Mouse (Mus musculus): Measurements from ENCODE around the gene Snx33. TPM values are rescaled to one million over a fixed set of nuclear protein-coding genes. Genes with fewer than 3 reads are reported as not detected.
"Not testable (repeated sequence)": the region's sequence is repeated elsewhere in the genome, so short reads cannot be mapped to it uniquely, and the experiment has no call there.

The Snx33 gene
- polyA plus RNA-seq, 2 experiments, result 0.66 to 0.74 TPM

DNA sequence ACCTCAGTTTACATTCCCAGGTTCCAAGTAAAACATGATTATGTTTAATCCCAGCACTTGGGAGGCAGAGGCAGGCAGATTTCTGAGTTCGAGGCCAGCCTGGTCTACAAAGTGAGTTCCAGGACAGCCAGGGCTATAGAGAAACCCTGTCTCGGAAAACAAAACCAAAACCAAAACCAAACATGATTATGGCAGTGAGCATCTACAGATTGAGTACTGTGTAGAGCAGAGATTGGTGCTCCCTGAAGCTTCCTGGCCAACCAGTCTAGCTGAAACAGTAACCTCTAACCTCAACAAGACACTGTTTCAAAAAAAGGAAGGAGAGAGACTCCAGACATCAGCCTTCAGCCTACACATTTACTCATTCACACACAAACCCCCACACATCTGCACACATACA, 30.5 kb upstream of the Snx33 start:
- no peaks in the 10 kb centered on the region for H3K4me1 ChIP-seq (replicated peaks; ENCODE audit: control insufficient read depth in 2 of 2, insufficient read depth in 2 of 2, low read length in 1 of 2)
- H3K9ac ChIP-seq (replicated peaks), result no peak overlapping the region
- ATAC-seq (ENCODE audit: insufficient read depth) (no peak), DNase-seq (ENCODE audit: low read depth in 3 of 3, low spot score in 3 of 3) (no peak)
- no peak for TF ChIP-seq EP300 (IDR thresholded peaks at IDR 0.05; ENCODE audit: low read depth)
- no peak for TF ChIP-seq CTCF (IDR thresholded peaks at IDR 0.05; ENCODE audit: low read depth)
- no peaks in the 10 kb centered on the region for H3K27me3 ChIP-seq (ENCODE audit: control insufficient read depth, insufficient read depth, low read length)
- no peaks in the 10 kb centered on the region for H3K36me3 ChIP-seq (replicated peaks; ENCODE audit: control insufficient read depth, insufficient read depth, low read depth)
- H3K27ac ChIP-seq, result no peak overlapping the region
- WGBS (ENCODE audit: insufficient replicate concordance), result 68% methylated on average over 2 of the region's 2 CpGs
- H3K4me2 ChIP-seq (ENCODE audit: low read depth), result no peak overlapping the region
- no peak overlapping the region for H3K4me3 ChIP-seq (ENCODE audit: insufficient read depth in 1 of 2, low read depth in 2 of 2, low read length in 2 of 2)
- H3K9me3 ChIP-seq (ENCODE audit: control insufficient read depth, low read length), result no peaks in the 10 kb centered on the region

DNA sequence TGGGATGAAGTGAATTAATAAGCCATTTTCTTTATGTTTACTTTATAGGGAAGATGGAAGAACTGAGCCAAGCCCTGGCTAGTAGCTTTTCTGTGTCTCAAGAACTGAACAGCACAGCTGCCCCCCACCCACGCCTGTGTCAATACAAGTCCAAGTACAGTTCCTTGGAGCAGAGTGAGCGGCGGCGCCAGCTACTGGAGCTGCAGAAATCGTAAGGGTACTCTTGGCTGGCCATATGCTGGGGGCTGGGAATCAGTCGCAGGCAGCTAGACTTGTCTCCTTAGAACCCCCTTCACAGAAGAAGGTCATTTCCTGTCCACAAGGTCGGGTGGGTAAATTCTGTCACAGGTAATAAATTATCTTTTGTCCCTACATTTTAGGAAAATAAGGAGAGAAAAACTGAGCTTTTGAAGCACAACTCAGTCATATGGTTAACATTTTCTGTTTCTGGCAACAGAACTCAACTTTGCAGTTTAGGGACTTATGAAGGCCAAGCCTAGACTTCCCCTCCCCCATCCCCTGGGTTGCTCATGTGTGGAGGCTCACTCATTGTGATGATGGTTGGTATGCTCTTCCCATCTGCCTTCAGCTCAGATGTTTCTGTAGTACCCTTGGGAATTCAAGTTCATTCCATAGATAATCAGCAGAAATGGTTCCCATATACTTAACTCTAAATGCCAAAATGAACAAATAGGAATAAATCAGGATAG, 28.9 kb upstream of the Snx33 start:
- ATAC-seq (ENCODE audit: insufficient read depth) (no peak), DNase-seq (ENCODE audit: low read depth in 3 of 3, low spot score in 3 of 3) (no peak)
- Histone ChIP-seq H3K36me3 (replicated peaks; ENCODE audit: control insufficient read depth, insufficient read depth, low read depth) (no peaks in the 10 kb centered on the region), H3K4me3 (ENCODE audit: insufficient read depth in 1 of 2, low read depth in 2 of 2, low read length in 2 of 2) (no peak overlapping the region), H3K27ac (no peak overlapping the region), H3K9me3 (ENCODE audit: control insufficient read depth, low read length) (no peaks in the 10 kb centered on the region), H3K27me3 (ENCODE audit: control insufficient read depth, insufficient read depth, low read length) (no peaks in the 10 kb centered on the region), H3K4me1 (replicated peaks; ENCODE audit: control insufficient read depth in 2 of 2, insufficient read depth in 2 of 2, low read length in 1 of 2) (peaks cover 0 to 1% of the 10 kb centered on the region in 2 experiments; a peak in 1 of 4 replicates), H3K4me2 (ENCODE audit: low read depth) (no peak overlapping the region), H3K9ac (replicated peaks) (no peak overlapping the region)
- WGBS (ENCODE audit: insufficient replicate concordance), result 63% methylated on average over 7 of the region's 7 CpGs
- TF ChIP-seq EP300 (IDR thresholded peaks at IDR 0.05; ENCODE audit: low read depth) (no peak), CTCF (IDR thresholded peaks at IDR 0.05; ENCODE audit: low read depth) (no peak)

DNA sequence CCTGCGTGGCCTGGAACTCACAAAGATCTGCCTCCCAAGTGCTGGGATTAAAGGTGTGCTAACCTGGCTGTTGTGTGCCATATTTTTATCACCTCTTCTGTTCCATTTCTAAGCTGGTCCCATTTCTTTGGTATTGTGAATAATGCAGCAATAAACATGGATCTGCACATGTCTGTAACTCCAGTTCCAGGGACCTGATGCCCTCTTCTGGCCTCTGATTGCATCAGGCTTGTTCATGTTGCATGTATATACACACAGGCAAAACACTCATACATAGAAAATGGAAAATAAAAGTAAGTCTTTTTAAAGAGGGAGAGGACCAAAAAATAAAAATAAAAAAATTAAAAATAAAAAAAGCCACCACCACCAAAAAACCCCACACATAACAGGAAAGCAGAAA, 25.4 kb upstream of the Snx33 start:
- no peak for DNase-seq (ENCODE audit: low read depth in 3 of 3, low spot score in 3 of 3)
- Histone ChIP-seq H3K4me2 (ENCODE audit: low read depth) (no peak overlapping the region), H3K36me3 (replicated peaks; ENCODE audit: control insufficient read depth, insufficient read depth, low read depth) (no peaks in the 10 kb centered on the region), H3K27ac (no peak overlapping the region), H3K4me3 (ENCODE audit: insufficient read depth in 1 of 2, low read depth in 2 of 2, low read length in 2 of 2) (no peak overlapping the region), H3K4me1 (replicated peaks; ENCODE audit: control insufficient read depth in 2 of 2, insufficient read depth in 2 of 2, low read length in 1 of 2) (peaks cover 8 to 11% of the 10 kb centered on the region in 2 experiments), H3K27me3 (ENCODE audit: control insufficient read depth, insufficient read depth, low read length) (no peaks in the 10 kb centered on the region), H3K9me3 (ENCODE audit: control insufficient read depth, low read length) (no peaks in the 10 kb centered on the region), H3K9ac (replicated peaks) (no peak overlapping the region)
- ATAC-seq (ENCODE audit: insufficient read depth), result no peak
- no peak for TF ChIP-seq EP300 (IDR thresholded peaks at IDR 0.05; ENCODE audit: low read depth)
- TF ChIP-seq CTCF (IDR thresholded peaks at IDR 0.05; ENCODE audit: low read depth), result no peak
- WGBS (ENCODE audit: insufficient replicate concordance), result 69% methylated on average over 1 of the region's 1 CpGs

DNA sequence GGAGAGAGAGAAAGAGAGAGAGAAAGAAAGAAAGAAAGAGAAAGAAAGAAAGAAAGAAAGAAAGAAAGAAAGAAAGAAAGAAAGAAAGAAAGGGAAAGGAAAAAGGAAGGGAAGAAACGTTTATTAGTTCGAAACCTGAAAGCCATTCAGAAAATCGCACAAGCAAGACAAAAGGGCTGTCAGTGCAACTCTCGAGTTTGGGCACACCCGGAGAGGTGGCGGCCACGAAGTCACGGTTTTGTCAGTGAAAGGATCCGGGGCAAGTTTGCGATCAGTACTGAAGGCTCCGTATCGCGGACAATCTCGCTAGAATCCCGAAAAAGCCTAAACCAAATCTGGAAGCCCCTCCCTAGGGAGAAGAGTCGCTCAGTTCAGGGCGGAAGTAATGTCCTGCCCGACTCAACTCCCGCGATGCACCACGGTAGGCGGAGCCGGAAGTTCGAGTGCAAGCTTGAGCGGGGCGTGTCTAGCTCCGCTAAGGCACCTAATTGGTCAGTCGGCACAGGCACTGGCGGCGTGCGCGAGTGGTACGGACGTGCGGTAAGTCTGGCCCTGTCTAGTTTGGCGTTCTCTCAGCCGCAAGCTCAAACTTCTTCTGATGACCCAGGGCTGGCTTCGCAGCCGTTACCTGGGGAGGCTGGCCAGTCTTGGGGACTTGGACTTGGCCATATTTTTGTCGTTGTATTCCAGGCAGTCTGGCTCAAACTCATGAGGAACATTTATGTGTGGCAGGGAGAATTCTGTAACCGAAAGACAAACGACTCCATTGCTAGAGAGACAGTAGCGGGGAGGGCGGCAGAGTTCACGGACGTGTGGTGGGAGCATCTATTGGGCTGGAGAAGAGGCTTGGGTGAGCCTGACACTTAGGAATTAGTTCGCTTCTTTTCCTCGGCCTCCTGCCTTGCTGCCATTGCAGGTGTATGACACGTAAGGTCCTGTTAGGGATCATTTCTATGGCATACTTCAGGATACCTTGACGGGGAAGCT, 22.5 kb upstream of the Snx33 start, which contains the start of gene Snupn:
Gene Snupn, plus strand, starts transcription at position 465 of the 987 bp plus-strand sequence.
- no peaks in the 10 kb centered on the region for H3K27me3 ChIP-seq (ENCODE audit: control insufficient read depth, insufficient read depth, low read length)
- H3K27ac ChIP-seq, result peak within 1 kb of the TSS; percentile 89
- peak; percentile 100 for ATAC-seq (ENCODE audit: insufficient read depth)
- peak; percentile 97 to 98 (median 97) for DNase-seq (ENCODE audit: low read depth in 3 of 3, low spot score in 3 of 3)
- WGBS (ENCODE audit: insufficient replicate concordance), result under 1% methylated on average over 50 of the region's 50 CpGs
- H3K4me1 ChIP-seq (replicated peaks; ENCODE audit: control insufficient read depth in 2 of 2, insufficient read depth in 2 of 2, low read length in 1 of 2), result peaks cover 8 to 11% of the 10 kb centered on the region in 2 experiments
- TF ChIP-seq CTCF (IDR thresholded peaks at IDR 0.05; ENCODE audit: low read depth) (no peak), EP300 (IDR thresholded peaks at IDR 0.05; ENCODE audit: low read depth) (no peak)
- H3K4me2 ChIP-seq (ENCODE audit: low read depth), result peak within 1 kb of the TSS; percentile 85
- no peaks in the 10 kb centered on the region for H3K9me3 ChIP-seq (ENCODE audit: control insufficient read depth, low read length)
- H3K9ac ChIP-seq (replicated peaks), result peak within 1 kb of the TSS; percentile 91
- no peaks in the 10 kb centered on the region for H3K36me3 ChIP-seq (replicated peaks; ENCODE audit: control insufficient read depth, insufficient read depth, low read depth)
- peak within 1 kb of the TSS; percentile 83 to 89 for H3K4me3 ChIP-seq (ENCODE audit: insufficient read depth in 1 of 2, low read depth in 2 of 2, low read length in 2 of 2)

DNA sequence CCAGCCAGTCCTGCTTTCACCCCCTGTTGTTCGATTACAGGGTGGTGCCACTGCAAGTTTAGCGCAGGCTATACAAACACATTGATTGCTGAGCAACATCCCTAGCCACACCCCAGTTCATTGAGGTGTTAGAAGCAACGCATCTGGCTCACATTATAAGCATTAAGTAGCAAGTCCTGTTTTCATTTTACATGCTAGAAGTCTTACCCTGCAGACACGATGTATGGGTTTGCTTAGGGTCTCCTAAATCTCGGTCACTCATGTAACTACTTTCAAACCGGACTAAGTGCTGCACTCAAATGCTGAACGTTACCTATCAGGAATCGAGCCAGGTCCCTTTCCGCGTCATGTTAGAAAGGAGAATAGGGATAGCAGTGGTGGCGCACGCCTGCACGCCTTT, 21.6 kb upstream of the Snx33 start:
- no peak for ATAC-seq (ENCODE audit: insufficient read depth)
- TF ChIP-seq CTCF (IDR thresholded peaks at IDR 0.05; ENCODE audit: low read depth), result no peak
- no peak for TF ChIP-seq EP300 (IDR thresholded peaks at IDR 0.05; ENCODE audit: low read depth)
- H3K9me3 ChIP-seq (ENCODE audit: control insufficient read depth, low read length), result no peaks in the 10 kb centered on the region

DNA sequence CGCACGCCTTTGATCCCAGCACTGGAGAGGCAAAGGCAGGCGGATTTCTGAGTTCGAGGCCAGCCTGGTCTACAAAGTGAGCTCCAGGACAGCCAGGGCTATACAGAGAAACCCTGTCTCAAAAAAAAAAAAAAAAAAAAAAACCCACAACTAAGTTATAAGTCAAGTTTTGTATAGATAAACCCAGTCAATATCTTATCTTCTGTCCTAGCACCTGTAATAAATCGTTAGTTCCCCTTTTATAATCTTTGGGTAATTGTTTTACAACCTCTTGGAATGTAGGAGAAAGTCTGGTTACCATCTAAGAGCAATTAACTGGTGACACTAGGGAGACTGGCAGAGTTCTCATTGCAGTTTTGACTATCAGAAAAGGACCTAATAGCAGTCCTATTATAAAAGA, 20.5 kb upstream of the Snx33 start:
- H3K4me2 ChIP-seq (ENCODE audit: low read depth); H3K9ac ChIP-seq (replicated peaks); H3K36me3 ChIP-seq (replicated peaks; ENCODE audit: control insufficient read depth, insufficient read depth, low read depth); H3K27me3 ChIP-seq (ENCODE audit: control insufficient read depth, insufficient read depth, low read length); ATAC-seq (ENCODE audit: insufficient read depth); H3K4me3 ChIP-seq (ENCODE audit: insufficient read depth in 1 of 2, low read depth in 2 of 2, low read length in 2 of 2); H3K9me3 ChIP-seq (ENCODE audit: control insufficient read depth, low read length); DNase-seq (ENCODE audit: low read depth in 3 of 3, low spot score in 3 of 3); H3K27ac ChIP-seq: not testable (repeated sequence)
- peaks cover 8 to 11% of the 10 kb centered on the region in 2 experiments for H3K4me1 ChIP-seq (replicated peaks; ENCODE audit: control insufficient read depth in 2 of 2, insufficient read depth in 2 of 2, low read length in 1 of 2)
- 47% methylated on average over 5 of the region's 5 CpGs for WGBS (ENCODE audit: insufficient replicate concordance)

More for the DNA sequence above, 21.6 kb upstream of the Snx33 start:
- H3K4me1 ChIP-seq (replicated peaks; ENCODE audit: control insufficient read depth in 2 of 2, insufficient read depth in 2 of 2, low read length in 1 of 2), result peaks cover 8 to 11% of the 10 kb centered on the region in 2 experiments
- no peaks in the 10 kb centered on the region for H3K36me3 ChIP-seq (replicated peaks; ENCODE audit: control insufficient read depth, insufficient read depth, low read depth)
- WGBS (ENCODE audit: insufficient replicate concordance), result 16% methylated on average over 13 of the region's 13 CpGs
- peak overlapping the region; percentile 85 for H3K4me2 ChIP-seq (ENCODE audit: low read depth)
- peak overlapping the region; percentile 19; the same call in 1 of the 2 replicates for H3K9ac ChIP-seq (replicated peaks)
- H3K4me3 ChIP-seq (ENCODE audit: insufficient read depth in 1 of 2, low read depth in 2 of 2, low read length in 2 of 2), result peak overlapping the region; percentile 47 to 49
- H3K27ac ChIP-seq, result no peak overlapping the region
- no peaks in the 10 kb centered on the region for H3K27me3 ChIP-seq (ENCODE audit: control insufficient read depth, insufficient read depth, low read length)
- DNase-seq (ENCODE audit: low read depth in 3 of 3, low spot score in 3 of 3), result no peak
